Mouse (Mus musculus): ENCODE results near the gene Nf2. TPM values are rescaled to one million over a fixed set of nuclear protein-coding genes. Genes with fewer than 3 reads are reported as not detected.
A peak's percentile ranks its signal among the peaks of the same experiment; 100 is the strongest.
"Not testable (repeated sequence)": the region's sequence is repeated elsewhere in the genome, so short reads cannot be mapped to it uniquely, and the experiment has no call there.

Nf2 gene
- polyA plus RNA-seq, 1 experiment from 2014 or later: 61.9 TPM

DNA sequence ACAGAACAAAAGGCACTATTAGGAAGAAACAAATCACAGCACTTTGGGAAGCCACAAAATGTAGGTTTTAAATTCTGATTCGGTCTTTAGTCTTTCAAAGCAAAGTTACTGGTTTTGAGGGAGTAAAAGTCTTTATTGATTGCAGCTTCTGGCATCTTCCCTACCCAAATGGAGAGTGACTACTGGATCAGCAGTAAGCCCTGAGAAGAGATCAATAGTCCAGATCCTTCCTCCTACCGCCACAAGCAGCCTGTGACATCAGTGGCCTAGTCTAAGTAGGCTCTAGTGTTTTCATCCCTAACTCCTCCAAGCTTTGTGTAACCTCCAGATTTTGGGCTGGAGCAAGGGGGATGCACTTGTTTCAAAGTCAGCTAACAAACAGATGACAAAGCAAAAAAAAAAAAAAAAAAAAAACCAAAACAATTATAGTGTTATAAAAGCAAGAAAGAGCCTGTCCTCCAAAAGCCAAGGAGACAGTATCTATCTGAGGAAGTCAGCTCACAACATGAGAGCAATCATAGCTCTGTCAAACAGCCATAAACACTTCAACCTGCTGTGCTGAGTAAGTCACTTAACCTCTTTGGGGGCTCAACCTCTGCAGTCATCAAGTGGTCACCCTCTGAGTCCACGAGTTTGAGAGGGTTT, 15.9 kb downstream of the Nf2 start:
- H3K9me3 ChIP-seq (replicated peaks): no peaks in the 10 kb centered on the region
- no peak overlapping the region for H3K9ac ChIP-seq (replicated peaks)
- H3K27me3 ChIP-seq (replicated peaks): no peaks in the 10 kb centered on the region
- WGBS: 59% methylated on average over 3 of the region's 3 CpGs
- ATAC-seq (ENCODE audit: low FRiP score): no peak
- no peak overlapping the region for H3K4me3 ChIP-seq (replicated peaks)
- H3K27ac ChIP-seq (replicated peaks): no peak overlapping the region
- no peaks in the 10 kb centered on the region for H3K36me3 ChIP-seq
- H3K4me1 ChIP-seq: peaks cover 8% of the 10 kb centered on the region; the same call in 1 of the 2 replicates
- H3K4me2 ChIP-seq: no peak overlapping the region

DNA sequence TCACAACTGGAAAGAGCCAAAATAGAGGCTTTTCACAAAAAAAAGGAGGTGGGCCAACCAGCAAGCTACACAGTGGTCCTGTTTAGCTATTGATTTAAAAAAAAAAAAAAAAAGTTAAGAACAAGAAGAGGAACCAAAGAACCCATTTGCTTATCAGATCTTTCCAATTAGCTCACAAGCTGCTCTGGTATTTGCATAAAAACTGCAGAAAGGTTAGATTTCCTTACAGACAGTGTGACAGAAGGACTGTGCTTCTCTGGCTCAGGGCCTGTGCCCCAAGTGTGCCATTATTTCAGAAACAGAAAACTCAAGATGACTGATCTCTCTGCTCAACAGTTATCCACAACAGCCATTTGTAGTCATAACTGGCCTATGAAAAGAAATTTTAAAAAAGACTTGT, 18.3 kb downstream of the Nf2 start:
- no peaks in the 10 kb centered on the region for H3K9me3 ChIP-seq (replicated peaks)
- no peak overlapping the region for H3K9ac ChIP-seq (replicated peaks)
- no peak for ATAC-seq (ENCODE audit: low FRiP score)
- no peak overlapping the region for H3K27ac ChIP-seq (replicated peaks)
- H3K4me3 ChIP-seq (replicated peaks): no peak overlapping the region
- H3K27me3 ChIP-seq (replicated peaks): no peaks in the 10 kb centered on the region
- H3K4me2 ChIP-seq: no peak overlapping the region
- no peaks in the 10 kb centered on the region for H3K36me3 ChIP-seq
- H3K4me1 ChIP-seq: peaks cover 8% of the 10 kb centered on the region; the same call in 1 of the 2 replicates

- H3K4me3 ChIP-seq (replicated peaks): no peak overlapping the region
- 84% methylated on average over 2 of the region's 2 CpGs for WGBS
- H3K4me2 ChIP-seq: no peak overlapping the region
- no peak overlapping the region for H3K9ac ChIP-seq (replicated peaks)
- H3K36me3 ChIP-seq: no peaks in the 10 kb centered on the region
- H3K27me3 ChIP-seq (replicated peaks): no peaks in the 10 kb centered on the region
- H3K9me3 ChIP-seq (replicated peaks): no peaks in the 10 kb centered on the region
- peaks cover 8% of the 10 kb centered on the region; the same call in 1 of the 2 replicates for H3K4me1 ChIP-seq
- ATAC-seq (ENCODE audit: low FRiP score): no peak
- no peak overlapping the region for H3K27ac ChIP-seq (replicated peaks)
Observed at GRCm38 (mm10) chr11:4827916-4828315, 21.4 kb downstream of the Nf2 start.

DNA sequence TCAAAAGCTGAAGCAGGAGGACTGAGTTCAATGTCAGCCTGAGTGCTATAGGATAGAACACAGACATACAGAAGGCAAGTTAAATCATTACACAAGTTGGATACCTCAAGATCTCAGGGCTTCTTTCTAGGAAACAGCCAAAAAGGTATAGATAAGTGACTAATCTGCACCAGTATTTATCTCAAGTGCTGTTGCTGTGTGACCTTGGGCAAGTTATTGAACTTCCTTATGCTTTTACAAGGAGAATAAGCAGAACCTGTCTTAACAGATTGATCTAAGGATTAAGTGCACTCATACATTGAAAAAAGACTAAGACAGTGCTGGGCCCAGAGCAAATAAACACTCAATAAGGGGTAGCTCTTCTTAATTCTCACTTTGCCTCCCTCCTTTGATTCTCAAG, 22.0 kb downstream of the Nf2 start:
- Histone ChIP-seq H3K27me3 (replicated peaks) (no peaks in the 10 kb centered on the region), H3K27ac (replicated peaks) (no peak overlapping the region), H3K4me1 (peaks cover 8% of the 10 kb centered on the region; the same call in 1 of the 2 replicates), H3K9ac (replicated peaks) (no peak overlapping the region), H3K4me2 (no peak overlapping the region), H3K9me3 (replicated peaks) (no peaks in the 10 kb centered on the region), H3K4me3 (replicated peaks) (no peak overlapping the region), H3K36me3 (no peaks in the 10 kb centered on the region)
- ATAC-seq (ENCODE audit: low FRiP score): no peak

- no peaks in the 10 kb centered on the region for H3K9me3 ChIP-seq (replicated peaks)
- H3K4me3 ChIP-seq (replicated peaks): no peak overlapping the region
- H3K27me3 ChIP-seq (replicated peaks): no peaks in the 10 kb centered on the region
- no peak overlapping the region for H3K27ac ChIP-seq (replicated peaks)
- no peak for ATAC-seq (ENCODE audit: low FRiP score)
- H3K4me1 ChIP-seq: peaks cover 8% of the 10 kb centered on the region
- no peak overlapping the region for H3K9ac ChIP-seq (replicated peaks)
- H3K36me3 ChIP-seq: no peaks in the 10 kb centered on the region
- H3K4me2 ChIP-seq: no peak overlapping the region
- WGBS: 97% methylated on average over 3 of the region's 3 CpGs
Observed at GRCm38 (mm10) chr11:4826152-4826778, 23.1 kb downstream of the Nf2 start.

GRCm38 (mm10) chr11:4823655-4824312, 25.6 kb downstream of the Nf2 start:
- H3K27me3 ChIP-seq (replicated peaks): no peaks in the 10 kb centered on the region
- no peak overlapping the region for H3K27ac ChIP-seq (replicated peaks)
- H3K4me3 ChIP-seq (replicated peaks): no peak overlapping the region
- H3K9ac ChIP-seq (replicated peaks): no peak overlapping the region
- no peaks in the 10 kb centered on the region for H3K9me3 ChIP-seq (replicated peaks)
- H3K36me3 ChIP-seq: no peaks in the 10 kb centered on the region
- 92% methylated on average over 6 of the region's 6 CpGs for WGBS
- H3K4me2 ChIP-seq: no peak overlapping the region
- no peaks in the 10 kb centered on the region; the same call in 1 of the 2 replicates for H3K4me1 ChIP-seq
- ATAC-seq (ENCODE audit: low FRiP score): no peak

GRCm38 (mm10) chr11:4822446-4822842, 26.9 kb downstream of the Nf2 start:
- 95% methylated on average over 4 of the region's 4 CpGs for WGBS
- not testable (repeated sequence) for H3K36me3 ChIP-seq; ATAC-seq (ENCODE audit: low FRiP score); H3K4me3 ChIP-seq (replicated peaks); H3K9me3 ChIP-seq (replicated peaks); H3K27me3 ChIP-seq (replicated peaks); H3K4me1 ChIP-seq; H3K27ac ChIP-seq (replicated peaks); H3K9ac ChIP-seq (replicated peaks); H3K4me2 ChIP-seq

- ATAC-seq (ENCODE audit: low FRiP score): peak; percentile 73; the same call in 1 of the 2 replicates
Observed at GRCm38 (mm10) chr11:4821492-4822445, 27.6 kb downstream of the Nf2 start.

DNA sequence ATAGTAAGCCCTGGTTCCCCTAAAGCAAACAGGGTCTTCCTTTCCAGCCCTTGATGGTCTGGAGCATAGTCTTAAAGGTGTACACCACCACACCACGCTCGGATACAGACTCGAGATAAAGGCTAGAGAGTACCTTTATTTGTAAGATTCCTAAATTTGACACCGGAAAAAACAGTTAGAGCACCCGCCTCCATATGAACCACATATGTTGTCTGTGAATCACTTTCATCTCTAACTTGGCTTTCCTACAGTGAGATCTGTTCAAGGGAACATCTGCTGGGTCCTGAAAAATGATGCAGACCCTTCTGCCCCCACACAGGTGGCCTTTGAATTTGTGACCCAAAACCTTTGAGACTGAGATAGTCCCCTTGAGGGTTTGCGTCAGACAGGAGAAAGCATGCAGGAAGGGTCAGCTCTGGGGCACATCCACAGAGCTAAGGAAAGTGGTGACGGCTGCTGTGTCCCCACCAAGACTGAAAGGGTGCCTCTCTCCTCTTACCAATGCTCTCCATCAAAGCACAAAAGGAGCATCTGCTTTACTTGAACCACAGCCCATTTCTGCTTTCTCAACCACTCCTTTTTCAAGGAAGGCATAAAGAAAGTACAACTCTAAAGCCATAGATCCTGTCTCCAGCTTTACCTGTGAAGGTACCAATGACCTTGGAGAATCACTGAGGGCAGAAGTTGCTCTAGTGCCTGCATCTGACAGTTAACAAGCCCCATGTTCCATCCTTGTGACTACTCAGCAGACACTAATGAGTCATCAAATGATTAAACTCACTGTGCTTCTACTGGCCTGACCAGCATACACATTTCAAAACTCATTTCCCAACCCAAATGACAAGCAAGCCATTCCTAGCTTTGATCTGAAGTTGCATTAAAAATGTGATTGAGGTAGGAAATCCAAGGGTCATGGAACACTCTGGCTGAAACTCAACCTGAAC, 34.6 kb downstream of the Nf2 start:
- ATAC-seq (ENCODE audit: low FRiP score): no peak

More at GRCm38 (mm10) chr11:4821492-4822445, 27.6 kb downstream of the Nf2 start:
- Histone ChIP-seq H3K27me3 (replicated peaks) (no peaks in the 10 kb centered on the region), H3K27ac (replicated peaks) (no peak overlapping the region), H3K9me3 (replicated peaks) (no peaks in the 10 kb centered on the region), H3K4me2 (no peak overlapping the region), H3K36me3 (no peaks in the 10 kb centered on the region), H3K4me1 (peaks cover 6% of the 10 kb centered on the region; the same call in 1 of the 2 replicates), H3K4me3 (replicated peaks) (no peak overlapping the region), H3K9ac (replicated peaks) (no peak overlapping the region)
- 36% methylated on average over 7 of the region's 7 CpGs for WGBS

DNA sequence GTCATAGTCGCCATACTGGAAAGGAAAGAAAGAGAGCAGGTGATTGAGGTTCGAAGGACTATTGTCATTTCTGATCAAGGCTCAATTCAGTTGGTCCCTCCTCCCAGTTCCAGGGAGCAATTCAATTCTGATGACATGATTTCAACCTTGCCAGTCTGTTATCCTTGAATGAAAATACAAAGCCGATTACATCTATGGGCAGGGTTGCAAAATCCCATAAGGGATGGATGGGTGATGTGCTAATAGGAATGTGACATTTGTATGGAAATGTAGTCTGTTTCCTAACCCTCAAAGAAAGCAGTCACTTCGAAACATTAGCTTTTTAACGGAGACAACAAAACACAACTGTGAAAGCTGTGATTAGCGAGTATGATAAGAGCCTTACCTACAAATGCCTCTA, 41.0 kb downstream of the Nf2 start:
- WGBS: 79% methylated on average over 6 of the region's 6 CpGs
- no peak for ATAC-seq (ENCODE audit: low FRiP score)
- no peak overlapping the region for H3K4me3 ChIP-seq (replicated peaks)
- peaks cover 14% of the 10 kb centered on the region for H3K4me1 ChIP-seq
- H3K9me3 ChIP-seq (replicated peaks): no peaks in the 10 kb centered on the region
- no peak overlapping the region for H3K27ac ChIP-seq (replicated peaks)
- 0 out of 2 replicates have a peak, but pooled peaks cover 2% of the 10 kb centered on the region for H3K36me3 ChIP-seq
- no peak overlapping the region for H3K9ac ChIP-seq (replicated peaks)
- no peak overlapping the region for H3K4me2 ChIP-seq
- no peaks in the 10 kb centered on the region for H3K27me3 ChIP-seq (replicated peaks)

More for the DNA sequence above, 34.6 kb downstream of the Nf2 start:
- Histone ChIP-seq H3K27me3 (replicated peaks) (no peaks in the 10 kb centered on the region), H3K9ac (replicated peaks) (no peak overlapping the region), H3K9me3 (replicated peaks) (no peaks in the 10 kb centered on the region), H3K4me2 (no peak overlapping the region), H3K4me1 (0 out of 2 replicates have a peak, but pooled peaks cover 6% of the 10 kb centered on the region), H3K36me3 (0 out of 2 replicates have a peak, but pooled peaks cover under 1% of the 10 kb centered on the region), H3K4me3 (replicated peaks) (no peak overlapping the region), H3K27ac (replicated peaks) (no peak overlapping the region)
- 90% methylated on average over 7 of the region's 7 CpGs for WGBS
